Mouse (Mus musculus) ES-E14 (cell line): ENCODE measurements around the gene Macrod1. TPM values are rescaled to one million over a fixed set of nuclear protein-coding genes. Genes with fewer than 3 reads are reported as not detected.

Source experiments
- DNase-seq: peaks from one replicate; pipeline ENCODE4 v3.0.0-alpha.2; 2013; ENCODE audit warnings: low read depth, low spot score
- H3K27ac ChIP-seq: 2 replicates; pipeline ENCODE4 v1.5.1; 2012; ENCODE audit warnings: low read depth, mild to moderate bottlenecking, low read length, moderate library complexity, mixed read lengths; ENCODE audit not compliant: poor library complexity, insufficient read depth, severe bottlenecking
- H3K36me3 ChIP-seq: 2 replicates; pipeline ENCODE4 v1.6.1; 2012; ENCODE audit warnings: mild to moderate bottlenecking, low read length, moderate library complexity, mixed read lengths; ENCODE audit not compliant: control insufficient read depth, poor library complexity, insufficient read depth, severe bottlenecking
- H3K4me1 ChIP-seq, 2 experiments: fragments of 150-350 bp in 1 of 2; sonication (generic) in 1 of 2; 2 replicates each; pipeline ENCODE4 v1.6.1; 2012; ENCODE audit warnings: low read length in 2 of 2, mild to moderate bottlenecking in 1 of 2, mixed read lengths in 1 of 2; ENCODE audit not compliant: control insufficient read depth in 2 of 2, insufficient read depth in 2 of 2, poor library complexity in 1 of 2
- H3K4me3 ChIP-seq, 2 experiments: fragments of 150-350 bp in 1 of 2; sonication (generic) in 1 of 2; 2 replicates each; pipeline ENCODE4 v1.5.1; 2012; ENCODE audit warnings: low read length in 2 of 2, low read depth in 1 of 2, mild to moderate bottlenecking in 1 of 2, mixed read lengths in 1 of 2; ENCODE audit not compliant: insufficient read depth in 1 of 2, poor library complexity in 1 of 2, severe bottlenecking in 1 of 2
- H3K9ac ChIP-seq: 2 replicates; pipeline ENCODE4 v1.6.1; 2012; ENCODE audit warnings: low read depth, mild to moderate bottlenecking, low read length, mixed read lengths; ENCODE audit not compliant: poor library complexity, insufficient read depth, severe bottlenecking
- H3K9me3 ChIP-seq: fragments of 150-350 bp; sonication (generic); 2 replicates; pipeline ENCODE4 v1.6.1; 2012; ENCODE audit warnings: low read depth, mild to moderate bottlenecking, low read length; ENCODE audit not compliant: control insufficient read depth, insufficient read depth
- CHD2 ChIP-seq: IDR thresholded peaks from 2 replicates; pipeline ENCODE4 v1.6.1; 2014; ENCODE audit warnings: mild to moderate bottlenecking, low read depth, low read length, inconsistent platforms
- HCFC1 ChIP-seq: IDR thresholded peaks from 2 replicates; pipeline ENCODE4 v1.6.1; 2012; ENCODE audit warnings: low read length, inconsistent platforms, borderline replicate concordance; ENCODE audit not compliant: insufficient read depth
- MAFK ChIP-seq: IDR thresholded peaks from 2 replicates; pipeline ENCODE4 v1.6.1; 2014; ENCODE audit warnings: mild to moderate bottlenecking, low read depth, low read length, inconsistent platforms; ENCODE audit not compliant: insufficient read depth
- ZC3H11A ChIP-seq: IDR thresholded peaks from 2 replicates; pipeline ENCODE4 v1.6.1; 2012; ENCODE audit warnings: low read depth, mild to moderate bottlenecking, inconsistent platforms, low read length, borderline replicate concordance
- ZNF384 ChIP-seq: IDR thresholded peaks from 2 replicates; pipeline ENCODE4 v1.6.1; 2012; ENCODE audit warnings: low read depth, low read length, inconsistent platforms
- in situ Hi-C, 2 experiments: fragments of 600-800 bp; cut with MboI; formaldehyde crosslinking; loops; one replicate each; pipeline ENCODE4 v1.15.1; 2025; ENCODE audit warnings: low sequenced_read_pairs in 2 of 2, inconsistent platforms in 1 of 2; ENCODE audit not compliant: unreplicated experiment in 2 of 2
- total RNA-seq: library from RNA; depleted of rRNA; stranded (reverse); fragments of 300-350 nt; gene quantifications from 2 replicates; pipeline ENCODE4 v1.2.3, GENCODE M21; 2012

Gene Macrod1
- total RNA-seq, 1 experiment = 1.4 TPM

DNA sequence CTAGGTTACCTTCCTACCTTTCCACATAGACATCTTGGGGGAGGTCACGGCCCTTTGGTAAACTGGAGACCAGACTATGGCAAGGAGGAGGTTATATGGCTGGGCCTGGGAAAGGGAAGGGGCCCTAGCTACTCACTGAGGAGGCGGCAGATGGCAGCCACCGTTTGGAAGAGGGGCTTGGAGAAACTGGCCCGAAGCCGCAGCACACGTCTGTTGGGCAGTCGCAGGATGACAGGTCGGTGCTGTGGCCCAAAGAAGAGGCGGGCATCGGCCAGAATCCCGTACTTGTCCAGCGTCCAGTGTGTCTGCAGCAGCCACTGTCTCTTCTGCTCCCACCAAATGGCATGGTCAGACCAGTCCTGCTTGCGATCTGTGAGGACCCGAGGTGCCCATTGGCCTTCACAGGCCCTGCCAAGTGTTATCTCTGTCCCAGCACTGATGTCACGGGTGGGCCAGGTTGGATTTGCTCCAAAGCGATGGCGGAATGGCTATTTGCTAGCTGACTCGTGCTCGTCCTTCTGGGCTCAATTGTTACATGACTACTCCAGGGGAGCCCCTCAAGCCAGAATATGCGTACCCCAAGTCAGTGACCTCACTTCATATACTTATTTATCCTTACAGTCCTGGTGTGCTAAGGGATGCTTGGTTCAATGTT, 42.0 kb upstream of the Macrod1 start:
- Histone ChIP-seq H3K4me3 (no peak overlapping the region), H3K9me3 (no peaks in the 10 kb centered on the region), H3K27ac (no peak overlapping the region), H3K36me3 (peaks cover 11% of the 10 kb centered on the region), H3K4me1 (no peaks in the 10 kb centered on the region), H3K9ac (no peak overlapping the region)
- in situ Hi-C loops = no loop called here
- TF ChIP-seq CHD2 = no peak
- TF ChIP-seq HCFC1 = no peak
- no peak for TF ChIP-seq ZC3H11A
- TF ChIP-seq ZNF384 = no peak
- no peak for TF ChIP-seq MAFK
- DNase-seq = no peak

DNA sequence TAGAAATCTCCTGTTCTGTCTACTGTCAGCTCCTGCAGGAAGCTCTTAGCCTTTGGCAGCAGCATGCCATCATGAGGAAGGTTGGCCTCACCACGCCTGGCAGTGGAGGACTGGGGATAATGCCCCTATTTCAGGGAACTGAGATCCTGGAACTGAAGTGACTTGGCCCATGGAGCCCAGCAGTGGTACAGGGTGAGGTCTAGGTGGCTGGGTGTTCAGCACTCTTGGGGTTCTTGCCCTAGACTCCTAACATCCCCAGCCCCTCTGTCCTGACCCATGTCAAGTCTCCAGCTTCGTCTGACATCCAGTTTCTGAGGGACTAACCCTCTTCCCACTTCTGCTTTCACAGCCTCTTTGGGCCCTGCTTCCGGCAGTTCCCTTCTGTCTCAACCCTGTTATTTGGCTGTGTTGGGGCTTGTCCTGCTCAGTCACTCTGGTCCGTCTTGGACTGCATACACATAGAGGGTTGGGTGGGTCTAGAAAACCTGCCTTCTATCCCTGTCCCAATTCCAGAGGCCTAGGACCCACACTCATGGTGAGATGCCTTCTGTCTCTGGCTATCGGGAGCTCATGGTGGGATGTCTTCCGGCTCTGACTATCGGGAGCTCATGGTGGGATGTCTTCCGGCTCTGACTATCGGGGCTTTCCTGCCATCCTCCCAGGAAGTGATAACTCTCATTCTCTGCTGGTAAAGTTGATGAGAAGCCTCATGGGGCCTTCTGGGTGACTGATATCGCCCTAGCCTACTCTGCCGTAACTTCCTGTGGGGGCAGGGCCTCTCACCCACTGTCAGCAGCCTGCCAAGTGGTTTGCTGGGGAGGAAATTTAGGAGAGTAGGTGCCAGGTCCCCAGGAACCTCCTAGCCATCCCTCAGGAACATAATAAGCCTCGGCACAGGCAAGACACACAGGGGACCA, 38.8 kb upstream of the Macrod1 start:
- no peak overlapping the region for H3K9ac ChIP-seq
- DNase-seq = no peak
- no peaks in the 10 kb centered on the region for H3K9me3 ChIP-seq
- H3K27ac ChIP-seq = no peak overlapping the region
- peaks cover 39% of the 10 kb centered on the region for H3K36me3 ChIP-seq
- H3K4me3 ChIP-seq = no peak overlapping the region
- TF ChIP-seq CHD2 (no peak), ZC3H11A (no peak), ZNF384 (no peak), HCFC1 (no peak), MAFK (no peak)
- no peaks in the 10 kb centered on the region for H3K4me1 ChIP-seq
- in situ Hi-C loops = no loop called here

- no peaks in the 10 kb centered on the region for H3K4me1 ChIP-seq
- no peaks in the 10 kb centered on the region for H3K9me3 ChIP-seq
- H3K4me3 ChIP-seq = no peak overlapping the region
- H3K27ac ChIP-seq = no peak overlapping the region
- TF ChIP-seq ZC3H11A = no peak
- DNase-seq = no peak
- no peak overlapping the region for H3K9ac ChIP-seq
- H3K36me3 ChIP-seq = peaks cover 44% of the 10 kb centered on the region
- in situ Hi-C loops = no loop called here
Measured at GRCm38 (mm10) chr19:7018546-7018945, 38.1 kb upstream of the Macrod1 start.

DNA sequence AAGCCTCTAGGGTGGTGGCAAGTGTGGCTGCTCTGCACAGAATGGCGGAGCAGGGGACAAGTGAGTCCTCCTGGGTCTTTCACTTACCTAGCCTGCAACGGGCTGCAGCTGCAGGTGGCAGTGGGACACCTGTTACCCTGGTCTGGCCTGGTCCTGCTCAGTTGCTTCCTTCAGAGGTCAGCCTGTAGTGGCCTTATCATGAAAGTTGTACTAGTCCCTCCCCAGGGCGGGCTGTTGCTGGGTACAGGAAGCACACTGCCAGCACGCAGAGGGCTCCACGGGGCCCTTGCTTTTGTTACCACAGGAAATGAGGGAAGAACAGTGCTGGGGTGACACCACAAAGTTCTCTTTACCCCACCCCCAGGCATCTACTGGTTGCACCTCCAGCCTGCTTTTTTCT, 37.4 kb upstream of the Macrod1 start, which contains the start of gene Fermt3:
Fermt3 (minus strand) TSS at position 279 of the 400 bp plus-strand sequence.
- TF ChIP-seq ZNF384 (no peak), MAFK (no peak), ZC3H11A (no peak), HCFC1 (no peak), CHD2 (no peak)
- H3K9me3 ChIP-seq = no peaks in the 10 kb centered on the region
- H3K36me3 ChIP-seq = peaks cover 49% of the 10 kb centered on the region
- DNase-seq = no peak
- H3K4me1 ChIP-seq = no peaks in the 10 kb centered on the region
- H3K27ac ChIP-seq = no peak within 1 kb of the TSS
- no peak within 1 kb of the TSS for H3K4me3 ChIP-seq
- H3K9ac ChIP-seq = no peak within 1 kb of the TSS
- in situ Hi-C loops = no loop called here
